ENCODE assay signal across 8 mouse cellular contexts in the genomic region with DNA sequence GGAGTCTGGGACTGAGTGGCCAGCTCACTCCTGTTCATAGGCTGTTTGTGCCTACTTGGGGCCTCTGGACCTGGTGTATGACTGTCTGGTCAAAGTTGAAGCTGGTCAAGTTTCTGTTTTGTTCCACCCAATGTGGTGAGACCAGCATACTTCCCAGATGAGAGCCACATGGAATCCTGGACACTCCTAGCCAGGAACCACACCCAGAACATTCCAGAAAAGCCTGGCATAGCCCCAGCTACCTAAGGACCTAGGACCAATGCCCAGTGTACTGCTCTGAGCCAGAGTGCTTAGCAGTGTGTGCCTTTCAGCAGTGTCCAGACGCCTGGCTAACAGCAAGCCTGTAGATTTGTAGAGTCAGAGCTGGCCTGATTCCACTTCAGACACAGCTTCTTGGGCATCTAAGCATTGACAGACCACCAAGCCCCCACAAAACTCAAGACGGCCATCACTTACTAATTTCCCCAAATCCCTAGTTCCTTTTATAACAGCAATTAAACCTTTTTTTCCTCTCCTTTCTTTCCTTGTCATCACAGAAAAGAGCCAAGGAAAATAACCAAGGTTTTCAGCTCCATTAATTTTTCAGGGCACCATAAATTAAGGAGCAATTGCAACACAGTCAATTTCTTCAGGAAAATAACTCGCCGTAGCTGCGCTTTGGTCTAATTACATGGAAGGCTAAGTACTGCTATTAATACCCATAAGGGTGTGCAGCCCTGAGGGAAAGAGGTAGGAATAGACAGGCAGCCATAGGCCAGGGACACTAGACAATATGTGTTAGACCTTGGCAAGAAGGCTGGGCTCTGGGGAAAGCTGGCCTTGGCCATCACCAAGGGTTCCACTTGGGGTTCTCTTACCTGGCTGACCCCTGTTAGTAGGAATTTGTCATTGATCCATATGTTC.
DNase-seq lines count a peak whose midpoint lies in the region; ATAC-seq and TF ChIP-seq lines count a peak whose summit lies in the region.

No protein-coding gene starts in this region.

- H3K4me3 ChIP-seq in hindbrain, embryonic 14.5 days (replicated peaks; ENCODE audit: low read length): no peak overlapping the region
- no peak overlapping the region for H3K4me3 ChIP-seq in hindbrain, embryonic 10.5 days
- H3K4me3 ChIP-seq in intestine, postnatal 0 days (ENCODE audit: low read depth, low read length): no peak overlapping the region

- no peaks in the 10 kb centered on the region for H3K4me1 ChIP-seq in hindbrain, embryonic 14.5 days (replicated peaks; ENCODE audit: control insufficient read depth, insufficient read depth, low read length)
- peaks cover 14% of the 10 kb centered on the region for H3K4me1 ChIP-seq in hindbrain, embryonic 10.5 days (replicated peaks)
- no peaks in the 10 kb centered on the region for H3K4me1 ChIP-seq in intestine, postnatal 0 days (replicated peaks; ENCODE audit: control insufficient read depth, insufficient read depth, low read length)

- no peak for ATAC-seq in hindbrain, embryonic 14.5 days (ENCODE audit: low FRiP score)
- ATAC-seq in intestine, postnatal 0 days: no peak

- no peak overlapping the region for H3K4me2 ChIP-seq in hindbrain, embryonic 14.5 days (replicated peaks)
- no peak overlapping the region for H3K4me2 ChIP-seq in intestine, postnatal 0 days (replicated peaks; ENCODE audit: low read depth)

- H3K9ac ChIP-seq in hindbrain, embryonic 14.5 days: no peak overlapping the region
- H3K9ac ChIP-seq in intestine, postnatal 0 days (ENCODE audit: low read depth, low read length): no peak overlapping the region

- peak overlapping the region; percentile 38; the same call in 1 of the 2 replicates for H3K27ac ChIP-seq in hindbrain, embryonic 14.5 days
- H3K27ac ChIP-seq in hindbrain, embryonic 10.5 days: no peak overlapping the region
- H3K27ac ChIP-seq in intestine, postnatal 0 days (ENCODE audit: low read depth, low read length): no peak overlapping the region

- no peaks in the 10 kb centered on the region for H3K27me3 ChIP-seq in hindbrain, embryonic 14.5 days (ENCODE audit: control insufficient read depth, insufficient read depth, low read length)
- peaks cover 8% of the 10 kb centered on the region; the same call in 1 of the 2 replicates for H3K27me3 ChIP-seq in hindbrain, embryonic 10.5 days (ENCODE audit: insufficient read depth, poor library complexity, severe bottlenecking)
- H3K27me3 ChIP-seq in intestine, postnatal 0 days (replicated peaks; ENCODE audit: control insufficient read depth, insufficient read depth, low read length): no peaks in the 10 kb centered on the region

- no peaks in the 10 kb centered on the region for H3K36me3 ChIP-seq in hindbrain, embryonic 14.5 days (replicated peaks; ENCODE audit: control insufficient read depth, insufficient read depth)
- no peaks in the 10 kb centered on the region for H3K36me3 ChIP-seq in hindbrain, embryonic 10.5 days
- H3K36me3 ChIP-seq in intestine, postnatal 0 days (ENCODE audit: control insufficient read depth, insufficient read depth): no peaks in the 10 kb centered on the region

- no peak for TF ChIP-seq CTCF in intestine, postnatal 0 days (IDR thresholded peaks at IDR 0.05; ENCODE audit: low read depth)

- DNase-seq in hindbrain, embryonic 14.5 days (ENCODE audit: low spot score): no peak
- no peak for DNase-seq in hindbrain, embryonic 10.5 days (ENCODE audit: low spot score)
- DNase-seq in gastrocnemius, adult 18-20 months (ENCODE audit: low spot score): peak; percentile 63
- peak; percentile 82 for DNase-seq in heart, postnatal 4 days
- DNase-seq in lung, postnatal 14 days: peak; percentile 78
- DNase-seq in adrenal gland, postnatal 25 days: no peak
- no peak for DNase-seq in layer of hippocampus, postnatal 36 days

- no peaks in the 10 kb centered on the region for H3K9me3 ChIP-seq in hindbrain, embryonic 14.5 days (ENCODE audit: control insufficient read depth, low read length)
- 0 out of 2 replicates have a peak, but pooled peaks cover 3% of the 10 kb centered on the region for H3K9me3 ChIP-seq in hindbrain, embryonic 10.5 days
- no peaks in the 10 kb centered on the region for H3K9me3 ChIP-seq in intestine, postnatal 0 days (ENCODE audit: control insufficient read depth)

- WGBS in hindbrain, embryonic 14.5 days: 71% methylated on average over 5 of the region's 5 CpGs
- 86% methylated on average over 5 of the region's 5 CpGs for WGBS in hindbrain, embryonic 10.5 days
- 85% methylated on average over 5 of the region's 5 CpGs for WGBS in intestine, postnatal 0 days

Comparison
In these comparisons a context has a peak if more than half of its experiments do, and no peak if none do; other contexts are left out.
1. DNase-seq: peak in gastrocnemius, adult 18-20 months (single experiment), heart, postnatal 4 days (single experiment) and lung, postnatal 14 days (single experiment); none in hindbrain, embryonic 14.5 days (single experiment), hindbrain, embryonic 10.5 days (single experiment), adrenal gland, postnatal 25 days (single experiment) and layer of hippocampus, postnatal 36 days (0 of 2).